Mouse (Mus musculus) ES-E14 (cell line): Measurements from ENCODE around the gene Grm1.

ENCODE experiments used
- ZC3H11A ChIP-seq: IDR thresholded peaks from 2 replicates; pipeline ENCODE4 v1.6.1; 2012; ENCODE audit warnings: low read depth, mild to moderate bottlenecking, inconsistent platforms, low read length, borderline replicate concordance
- ZNF384 ChIP-seq: IDR thresholded peaks from 2 replicates; pipeline ENCODE4 v1.6.1; 2012; ENCODE audit warnings: low read depth, low read length, inconsistent platforms

DNA sequence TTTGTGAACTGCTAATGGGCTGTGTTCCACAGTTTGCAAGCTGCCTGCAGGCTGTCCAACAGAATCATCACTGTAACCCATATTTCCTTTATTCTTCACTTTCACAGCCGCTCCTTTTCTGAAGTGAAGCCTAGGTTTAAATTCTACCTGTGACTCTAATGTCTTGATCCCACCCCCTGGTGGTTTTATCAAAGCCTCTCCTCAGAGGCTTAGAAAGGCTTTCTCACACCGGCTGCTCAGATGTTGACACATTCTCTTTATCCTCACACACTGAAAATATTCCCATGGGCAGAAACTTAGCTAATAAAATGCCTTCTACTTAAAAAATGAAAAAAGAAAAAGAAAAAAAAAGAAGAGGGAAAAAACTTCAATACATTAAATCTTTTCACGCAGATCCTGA is 210.0 kb downstream of the Grm1 start:
- no peak for TF ChIP-seq ZC3H11A
- TF ChIP-seq ZNF384, result no peak
